Mouse (Mus musculus): ENCODE results near the gene Ythdc1. TPM values are rescaled to one million over a fixed set of nuclear protein-coding genes. Genes with fewer than 3 reads are reported as not detected.
"Not testable (repeated sequence)": the region's sequence is repeated elsewhere in the genome, so short reads cannot be mapped to it uniquely, and the experiment has no call there.

Gene Ythdc1
- polyA plus RNA-seq, 1 experiment from 2014 or later = 15.3 TPM

DNA sequence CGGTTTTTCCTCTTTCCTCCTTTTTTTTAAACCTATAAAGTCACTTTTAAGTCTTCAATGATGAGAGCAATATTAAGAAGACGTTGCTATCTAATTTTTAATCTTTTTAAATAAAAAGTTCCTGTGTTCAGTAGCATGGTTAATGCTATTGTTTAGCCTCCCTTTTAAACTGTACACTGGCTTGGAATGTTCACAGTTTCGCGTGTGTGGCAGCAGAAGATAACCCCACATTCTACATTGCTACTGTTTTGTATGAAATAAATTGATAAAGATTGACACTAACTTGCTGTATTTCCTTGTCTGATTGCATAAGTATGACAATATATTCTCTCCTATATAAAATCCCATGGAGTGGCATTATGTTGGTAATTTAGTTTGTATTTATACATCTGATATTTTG is 32.4 kb downstream of the Ythdc1 start:
- not testable (repeated sequence) for H3K27ac ChIP-seq; H3K4me2 ChIP-seq; H3K4me1 ChIP-seq (replicated peaks); H3K4me3 ChIP-seq (replicated peaks); H3K27me3 ChIP-seq; H3K9ac ChIP-seq; ATAC-seq (ENCODE audit: low read depth); H3K9me3 ChIP-seq (replicated peaks); DNase-seq
- peaks cover 31% of the 10 kb centered on the region for H3K36me3 ChIP-seq
- WGBS (ENCODE audit: insufficient replicate concordance) = 84% methylated on average over 4 of the region's 4 CpGs

DNA sequence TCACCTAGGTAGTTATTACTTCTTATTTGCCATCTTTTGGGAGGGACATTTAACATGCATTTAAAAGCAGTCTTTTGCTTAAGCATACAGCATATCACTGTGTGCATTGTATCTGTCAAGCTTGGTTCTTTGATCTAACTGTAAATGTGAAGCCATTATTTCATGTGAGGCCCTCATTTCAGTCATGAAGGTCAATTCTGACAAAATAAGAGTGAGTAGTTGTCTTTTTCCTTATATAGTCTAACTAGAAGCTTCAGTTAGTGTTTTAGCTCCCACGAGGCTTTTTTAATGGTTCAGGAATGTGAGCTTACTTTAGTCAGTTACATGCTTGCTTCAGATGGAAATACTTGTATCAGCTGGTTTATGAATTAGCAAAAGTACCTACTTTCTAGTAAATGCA is 34.1 kb downstream of the Ythdc1 start:
- no peak for DNase-seq
- 77% methylated on average over 1 of the region's 1 CpGs for WGBS (ENCODE audit: insufficient replicate concordance)
- no peak overlapping the region for H3K4me2 ChIP-seq

GRCm38 (mm10) chr5:86839472-86839871 is 35.5 kb downstream of the Ythdc1 start:
- Histone ChIP-seq H3K36me3 (peaks cover 18% of the 10 kb centered on the region), H3K27me3 (no peaks in the 10 kb centered on the region), H3K9ac (no peak overlapping the region), H3K4me2 (no peak overlapping the region), H3K4me1 (replicated peaks) (no peaks in the 10 kb centered on the region), H3K27ac (no peak overlapping the region), H3K9me3 (replicated peaks) (no peaks in the 10 kb centered on the region; the same call in 1 of the 2 replicates), H3K4me3 (replicated peaks) (no peak overlapping the region)
- WGBS (ENCODE audit: insufficient replicate concordance) = 85% methylated on average over 1 of the region's 1 CpGs
- no peak for DNase-seq
- ATAC-seq (ENCODE audit: low read depth) = no peak

More for the DNA sequence above, 34.1 kb downstream of the Ythdc1 start:
- H3K4me1 ChIP-seq (replicated peaks) = no peaks in the 10 kb centered on the region
- no peak for ATAC-seq (ENCODE audit: low read depth)
- H3K36me3 ChIP-seq = peaks cover 24% of the 10 kb centered on the region
- no peak overlapping the region for H3K9ac ChIP-seq
- H3K4me3 ChIP-seq (replicated peaks) = no peak overlapping the region
- no peaks in the 10 kb centered on the region; the same call in 1 of the 2 replicates for H3K9me3 ChIP-seq (replicated peaks)
- no peaks in the 10 kb centered on the region for H3K27me3 ChIP-seq
- no peak overlapping the region for H3K27ac ChIP-seq

DNA sequence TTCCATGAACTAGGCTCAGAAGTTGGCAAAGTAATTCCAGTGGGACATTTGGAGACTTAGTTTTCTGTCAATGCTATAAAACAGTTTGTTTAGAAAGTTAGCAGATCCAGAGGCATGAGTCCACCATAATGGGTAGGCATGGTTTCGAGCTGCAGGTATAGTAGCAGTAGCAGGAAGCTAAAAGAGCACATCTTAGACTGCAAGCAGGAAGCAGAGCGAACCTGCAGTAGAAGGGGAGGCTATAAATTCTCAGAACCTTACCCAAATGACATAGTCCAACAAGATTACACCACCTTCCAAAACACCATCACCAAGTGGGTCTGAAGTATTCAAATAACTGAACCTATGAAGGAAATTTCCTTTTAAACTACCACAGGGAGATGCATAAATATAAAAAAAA is 36.2 kb downstream of the Ythdc1 start:
- DNase-seq (no peak), ATAC-seq (ENCODE audit: low read depth) (no peak)
- H3K4me1 ChIP-seq (replicated peaks) = no peaks in the 10 kb centered on the region
- no peaks in the 10 kb centered on the region; the same call in 1 of the 2 replicates for H3K9me3 ChIP-seq (replicated peaks)
- WGBS (ENCODE audit: insufficient replicate concordance) = 66% methylated on average over 2 of the region's 2 CpGs
- no peak overlapping the region for H3K4me2 ChIP-seq
- H3K27ac ChIP-seq = no peak overlapping the region
- no peaks in the 10 kb centered on the region for H3K27me3 ChIP-seq
- H3K9ac ChIP-seq = no peak overlapping the region
- H3K4me3 ChIP-seq (replicated peaks) = no peak overlapping the region
- H3K36me3 ChIP-seq = peaks cover 15% of the 10 kb centered on the region

DNA sequence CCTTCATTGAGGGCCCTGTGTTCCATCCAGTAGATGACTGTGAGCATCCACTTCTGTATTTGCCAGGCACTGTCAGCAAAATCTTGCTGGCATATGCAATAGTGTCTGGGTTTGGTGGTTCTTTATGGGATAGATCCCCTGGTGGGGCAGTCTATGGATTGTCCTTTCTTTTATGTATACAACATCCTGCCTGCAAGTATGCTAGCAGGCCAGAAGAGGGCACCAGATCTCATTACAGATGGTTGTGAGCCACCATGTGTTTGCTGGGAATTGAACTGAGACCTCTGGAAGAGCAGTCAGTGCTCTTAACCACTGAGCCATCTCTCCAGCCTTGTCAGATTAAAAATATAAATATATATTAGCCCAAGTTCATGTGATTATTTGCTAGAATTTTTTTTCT is 37.2 kb downstream of the Ythdc1 start:
- not testable (repeated sequence) for H3K4me3 ChIP-seq (replicated peaks); H3K4me1 ChIP-seq (replicated peaks); H3K9me3 ChIP-seq (replicated peaks); H3K27me3 ChIP-seq; ATAC-seq (ENCODE audit: low read depth); H3K4me2 ChIP-seq; H3K36me3 ChIP-seq; H3K27ac ChIP-seq; H3K9ac ChIP-seq; DNase-seq

GRCm38 (mm10) chr5:86850104-86850503 is 46.1 kb downstream of the Ythdc1 start:
- Histone ChIP-seq H3K27me3 (no peaks in the 10 kb centered on the region), H3K9me3 (replicated peaks) (no peaks in the 10 kb centered on the region), H3K4me3 (replicated peaks) (no peak overlapping the region), H3K4me1 (replicated peaks) (no peaks in the 10 kb centered on the region), H3K4me2 (no peak overlapping the region), H3K9ac (no peak overlapping the region), H3K27ac (no peak overlapping the region), H3K36me3 (no peaks in the 10 kb centered on the region)
- DNase-seq (no peak), ATAC-seq (ENCODE audit: low read depth) (no peak)

GRCm38 (mm10) chr5:86851658-86852057 is 47.6 kb downstream of the Ythdc1 start:
- Histone ChIP-seq H3K27me3 (no peaks in the 10 kb centered on the region), H3K27ac (no peak overlapping the region), H3K9ac (no peak overlapping the region), H3K36me3 (no peaks in the 10 kb centered on the region), H3K4me1 (replicated peaks) (no peaks in the 10 kb centered on the region), H3K4me3 (replicated peaks) (no peak overlapping the region), H3K4me2 (no peak overlapping the region), H3K9me3 (replicated peaks) (no peaks in the 10 kb centered on the region)
- DNase-seq = no peak
- no peak for ATAC-seq (ENCODE audit: low read depth)
- WGBS (ENCODE audit: insufficient replicate concordance) = 44% methylated on average over 5 of the region's 5 CpGs

DNA sequence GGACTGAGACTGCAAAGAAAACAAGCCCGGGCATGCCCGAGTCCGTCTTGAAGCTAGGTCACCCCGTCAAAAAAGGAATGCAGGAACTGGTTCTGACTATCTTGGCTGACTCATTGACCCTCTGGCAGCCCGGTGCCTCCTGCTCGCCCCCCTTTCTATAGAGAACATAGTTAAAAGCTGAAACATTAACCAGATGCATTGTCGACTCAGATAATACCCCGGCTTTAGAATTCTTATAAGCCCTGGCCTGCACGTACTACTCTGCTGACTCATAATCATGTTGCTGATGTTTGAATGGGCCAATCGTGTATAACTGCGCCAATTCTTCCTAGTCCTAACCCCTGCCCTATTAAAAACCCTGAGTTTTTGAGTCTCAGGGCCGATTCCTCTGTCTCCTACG is 52.5 kb downstream of the Ythdc1 start:
- not testable (repeated sequence) for H3K4me2 ChIP-seq; H3K9me3 ChIP-seq (replicated peaks); H3K27me3 ChIP-seq; H3K4me3 ChIP-seq (replicated peaks); H3K27ac ChIP-seq; H3K4me1 ChIP-seq (replicated peaks); H3K9ac ChIP-seq; H3K36me3 ChIP-seq; ATAC-seq (ENCODE audit: low read depth); DNase-seq
- WGBS (ENCODE audit: insufficient replicate concordance) = 69% methylated on average over 13 of the region's 13 CpGs

DNA sequence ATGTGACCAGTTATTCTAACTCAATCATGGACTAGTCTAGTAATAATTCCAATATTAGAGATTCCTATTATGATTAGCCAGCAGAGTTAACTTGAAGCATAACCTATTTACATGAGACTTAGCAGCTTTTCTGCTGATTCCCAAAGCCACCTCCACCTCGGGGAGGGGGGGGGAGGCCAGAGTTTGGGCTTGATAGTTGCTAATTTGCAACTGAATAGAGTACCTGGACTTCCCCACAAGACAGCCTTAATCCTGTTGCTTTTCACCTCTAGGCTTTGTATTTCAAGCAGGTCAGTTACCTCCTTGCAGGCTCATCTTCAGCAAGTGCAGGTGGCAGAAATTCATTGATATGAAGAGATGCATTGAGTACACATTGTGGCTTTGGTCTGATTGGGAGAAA is 53.7 kb downstream of the Ythdc1 start:
- Histone ChIP-seq H3K4me1 (replicated peaks) (no peaks in the 10 kb centered on the region), H3K4me2 (no peak overlapping the region), H3K9ac (no peak overlapping the region), H3K27ac (no peak overlapping the region), H3K9me3 (replicated peaks) (no peaks in the 10 kb centered on the region), H3K4me3 (replicated peaks) (no peak overlapping the region), H3K36me3 (no peaks in the 10 kb centered on the region), H3K27me3 (no peaks in the 10 kb centered on the region)
- 17% methylated on average over 1 of the region's 1 CpGs for WGBS (ENCODE audit: insufficient replicate concordance)
- ATAC-seq (ENCODE audit: low read depth) = no peak
- DNase-seq = no peak

DNA sequence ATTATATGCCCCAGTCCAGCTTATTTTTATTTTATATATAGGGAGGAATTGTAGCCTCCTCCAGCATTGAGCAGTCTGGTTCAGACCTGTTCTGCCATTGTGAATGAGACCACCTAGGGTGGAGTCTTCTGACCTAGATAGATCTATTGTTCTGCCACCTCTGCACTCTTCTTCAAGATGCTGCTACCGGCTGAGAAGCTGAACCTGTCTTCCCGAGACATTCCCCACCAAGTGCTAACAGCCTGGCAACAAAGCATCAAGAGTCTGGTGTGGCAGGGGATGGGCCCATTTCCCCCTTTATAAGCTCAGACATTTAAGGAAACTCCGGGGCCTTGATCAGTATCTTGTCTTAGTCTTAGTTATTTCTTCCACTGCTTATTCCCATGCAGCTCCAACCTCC is 54.3 kb downstream of the Ythdc1 start:
- no peak overlapping the region for H3K27ac ChIP-seq
- H3K4me2 ChIP-seq = no peak overlapping the region
- no peak overlapping the region for H3K4me3 ChIP-seq (replicated peaks)
- H3K4me1 ChIP-seq (replicated peaks) = no peaks in the 10 kb centered on the region
- no peaks in the 10 kb centered on the region for H3K36me3 ChIP-seq
- WGBS (ENCODE audit: insufficient replicate concordance) = 31% methylated on average over 3 of the region's 3 CpGs
- no peak overlapping the region for H3K9ac ChIP-seq
- no peaks in the 10 kb centered on the region for H3K27me3 ChIP-seq
- ATAC-seq (ENCODE audit: low read depth) (no peak), DNase-seq (no peak)
- no peaks in the 10 kb centered on the region for H3K9me3 ChIP-seq (replicated peaks)

DNA sequence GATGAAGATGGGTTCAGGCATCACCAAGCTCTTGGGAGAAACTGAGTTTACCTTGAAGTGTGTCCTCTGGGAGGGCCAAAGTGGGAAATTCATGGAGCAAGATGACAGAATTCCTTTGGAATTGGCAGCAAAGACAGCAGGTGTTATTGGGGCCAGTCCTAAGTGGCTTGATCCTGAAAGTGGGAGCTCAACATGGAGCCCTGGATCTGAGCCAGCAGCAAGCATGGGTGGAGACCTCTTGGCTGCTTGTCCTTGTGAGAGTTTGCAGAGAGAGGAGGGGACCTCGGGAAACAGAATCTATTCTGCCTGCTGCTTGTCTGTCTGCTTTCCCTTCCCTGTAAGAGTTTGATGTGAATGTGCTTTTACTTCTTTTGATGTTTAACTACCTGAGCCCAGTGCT is 67.9 kb downstream of the Ythdc1 start:
- no peak overlapping the region for H3K4me3 ChIP-seq (replicated peaks)
- H3K4me1 ChIP-seq (replicated peaks) = no peaks in the 10 kb centered on the region
- no peak overlapping the region for H3K9ac ChIP-seq
- WGBS (ENCODE audit: insufficient replicate concordance) = 36% methylated on average over 1 of the region's 1 CpGs
- no peak overlapping the region for H3K4me2 ChIP-seq
- DNase-seq (no peak), ATAC-seq (ENCODE audit: low read depth) (no peak)
- H3K27me3 ChIP-seq = no peaks in the 10 kb centered on the region
- no peaks in the 10 kb centered on the region for H3K9me3 ChIP-seq (replicated peaks)
- no peaks in the 10 kb centered on the region for H3K36me3 ChIP-seq
- H3K27ac ChIP-seq = no peak overlapping the region

All from liver, embryonic 13.5 days (tissue).